In the genomic region with DNA sequence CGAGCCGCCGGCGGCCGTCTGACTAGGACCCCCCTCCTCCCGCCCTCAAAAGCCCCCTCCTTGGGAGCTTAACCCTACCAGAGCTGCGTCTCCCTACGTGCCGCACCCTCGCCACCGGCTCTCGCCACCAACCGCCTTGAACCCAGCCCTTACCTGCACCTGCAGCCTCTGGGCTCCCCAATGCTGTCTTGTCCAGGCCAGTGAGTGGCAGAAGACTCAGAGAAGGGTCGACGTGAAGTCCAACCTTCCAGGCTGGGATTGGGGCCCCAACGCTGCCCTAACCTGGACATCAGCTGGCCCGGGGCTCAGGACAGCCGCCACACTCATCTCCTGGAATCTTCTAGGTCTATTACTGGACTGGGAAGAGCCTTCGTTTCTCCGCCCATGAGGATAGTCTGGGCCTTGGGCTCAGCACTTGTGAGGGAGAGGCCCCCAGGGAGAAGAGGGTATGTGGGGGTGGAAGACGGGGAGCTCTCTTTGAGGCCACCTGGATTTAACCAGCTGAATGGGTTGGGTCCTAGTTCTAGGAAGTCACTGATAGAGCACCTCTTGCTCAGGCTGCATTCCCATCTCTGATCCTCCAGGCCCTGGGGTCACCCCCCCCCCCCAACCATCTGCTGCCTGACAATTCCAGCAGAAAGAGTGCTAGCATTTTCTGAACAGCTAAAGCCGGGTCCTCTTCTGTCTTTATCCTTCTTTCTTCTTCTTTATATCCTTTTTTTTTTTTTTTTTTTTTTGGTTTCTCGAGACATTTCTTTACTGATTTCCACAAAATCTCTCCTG, we compare ENCODE assay signal across 8 mouse cellular contexts. TPM values are rescaled to one million over a fixed set of nuclear protein-coding genes. Genes with fewer than 3 reads are reported as not detected.
DNase-seq lines count a peak whose midpoint lies in the region; ATAC-seq lines count a peak whose summit lies in the region.

Gene Kcnk4, minus strand, starts transcription at position 321 of the 783 bp plus-strand sequence.

- H3K4me3 ChIP-seq in heart, embryonic 14.5 days (ENCODE audit: control insufficient read depth in 1 of 2, insufficient read depth in 1 of 2, low read depth in 1 of 2, low read length in 2 of 2): peak within 1 kb of the TSS; percentile 38 to 48
- H3K4me3 ChIP-seq in hindbrain, embryonic 13.5 days: peak within 1 kb of the TSS; percentile 45
- peak within 1 kb of the TSS; percentile 21 for H3K4me3 ChIP-seq in liver, embryonic 15.5 days (replicated peaks)

- peak within 1 kb of the TSS; percentile 95 for H3K4me2 ChIP-seq in heart, embryonic 14.5 days (ENCODE audit: low read length)
- peak within 1 kb of the TSS; percentile 70 for H3K4me2 ChIP-seq in hindbrain, embryonic 13.5 days
- H3K4me2 ChIP-seq in liver, embryonic 15.5 days: peak within 1 kb of the TSS; percentile 48

- WGBS in heart, embryonic 14.5 days: 8% methylated on average over 23 of the region's 23 CpGs
- WGBS in hindbrain, embryonic 13.5 days: 11% methylated on average over 23 of the region's 23 CpGs
- 11% methylated on average over 23 of the region's 23 CpGs for WGBS in liver, embryonic 15.5 days (ENCODE audit: insufficient replicate concordance)

- 0 out of 2 replicates have a peak, but pooled peaks cover 6% of the 10 kb centered on the region for H3K36me3 ChIP-seq in heart, embryonic 14.5 days (ENCODE audit: control insufficient read depth, insufficient read depth, low read length)
- peaks cover 9% of the 10 kb centered on the region; the same call in 1 of the 2 replicates for H3K36me3 ChIP-seq in hindbrain, embryonic 13.5 days
- no peaks in the 10 kb centered on the region for H3K36me3 ChIP-seq in liver, embryonic 15.5 days (replicated peaks)

- no peak for ATAC-seq in heart, embryonic 14.5 days (ENCODE audit: insufficient number of reproducible peaks, insufficient read depth, low FRiP score, low read depth)
- peak; percentile 41 for ATAC-seq in hindbrain, embryonic 13.5 days (ENCODE audit: low FRiP score)
- ATAC-seq in liver, embryonic 15.5 days (ENCODE audit: insufficient read depth): no peak

- intact Hi-C loops in heart, postnatal 10 days (cut with DNase I): no loop called here

- H3K27ac ChIP-seq in heart, embryonic 14.5 days (replicated peaks in 1 of 2; ENCODE audit: control insufficient read depth in 1 of 2, insufficient read depth in 1 of 2, low read depth in 2 of 2, low read length in 2 of 2): no peak within 1 kb of the TSS
- H3K27ac ChIP-seq in hindbrain, embryonic 13.5 days: no peak within 1 kb of the TSS
- H3K27ac ChIP-seq in liver, embryonic 15.5 days (replicated peaks): no peak within 1 kb of the TSS

- peaks cover 64% of the 10 kb centered on the region for H3K27me3 ChIP-seq in heart, embryonic 14.5 days (ENCODE audit: control insufficient read depth, insufficient read depth, low read length)
- peaks cover 78% of the 10 kb centered on the region for H3K27me3 ChIP-seq in hindbrain, embryonic 13.5 days
- H3K27me3 ChIP-seq in liver, embryonic 15.5 days: peaks cover 71% of the 10 kb centered on the region

- peaks cover 0 to 12% of the 10 kb centered on the region in 2 experiments; a peak in 3 of 4 replicates for H3K4me1 ChIP-seq in heart, embryonic 14.5 days (ENCODE audit: control insufficient read depth in 2 of 2, insufficient read depth in 2 of 2, low read length in 2 of 2)
- peaks cover 34% of the 10 kb centered on the region for H3K4me1 ChIP-seq in hindbrain, embryonic 13.5 days (replicated peaks)
- peaks cover 10% of the 10 kb centered on the region for H3K4me1 ChIP-seq in liver, embryonic 15.5 days (replicated peaks)

- H3K9ac ChIP-seq in heart, embryonic 14.5 days (ENCODE audit: low read length): peak within 1 kb of the TSS; percentile 64
- peak within 1 kb of the TSS; percentile 72 for H3K9ac ChIP-seq in hindbrain, embryonic 13.5 days
- no peak within 1 kb of the TSS for H3K9ac ChIP-seq in liver, embryonic 15.5 days

- DNase-seq in heart, postnatal 10 days: no peak
- DNase-seq in brain, adult 2 months (ENCODE audit: low read depth, low spot score): peak; percentile 44
- no peak for DNase-seq in embryo, embryonic 9.5 days (ENCODE audit: extremely low spot score)
- DNase-seq in thymus, postnatal 14 days: no peak
- no peak for DNase-seq in embryo, embryonic 11 days

- no peaks in the 10 kb centered on the region for H3K9me3 ChIP-seq in heart, embryonic 14.5 days (ENCODE audit: control insufficient read depth, low read length)
- no peaks in the 10 kb centered on the region for H3K9me3 ChIP-seq in hindbrain, embryonic 13.5 days
- H3K9me3 ChIP-seq in liver, embryonic 15.5 days (replicated peaks): no peaks in the 10 kb centered on the region

RNA-seq across cellular contexts. Expression of gene Kcnk4, which starts in this region (rescaled TPM):
- 0.27 and 0.46 TPM in 2 replicates for polyA plus RNA-seq in heart, embryonic 14.5 days (2014; fragmentation: Nextera tagmentation; extraction: Ambion mirVana)
- under 1 TPM in 1 of 2 experiments, not detected in 1; 0.27 TPM for total RNA-seq in heart, postnatal 10 days (2021)
- polyA plus RNA-seq in hindbrain, embryonic 13.5 days (2015; fragmentation: Nextera tagmentation; extraction: Ambion mirVana): 1.7 and 2.2 TPM in 2 replicates
- polyA plus RNA-seq in liver, embryonic 15.5 days (2015; fragmentation: Nextera tagmentation; extraction: Ambion mirVana): 0.08 TPM in 1 of 2 replicates, not detected in the other
